Mouse (Mus musculus) C2C12 (cell line): ENCODE measurements around the gene Ccl27a.

Experiments used
- CEBPB ChIP-seq: IDR thresholded peaks from one replicate; pipeline ENCODE4 v1.6.1; 2011; ENCODE audit warnings: low read depth, mild to moderate bottlenecking, control low read depth, moderate library complexity
- CTCF ChIP-seq: IDR thresholded peaks from one replicate; pipeline ENCODE4 v1.5.1; 2011; ENCODE audit not compliant: control insufficient read depth, insufficient read depth, insufficient read length
- FOSL1 ChIP-seq: IDR thresholded peaks from one replicate; pipeline ENCODE4 v1.8.0; 2011; ENCODE audit warnings: mild to moderate bottlenecking, low read length; ENCODE audit not compliant: poor library complexity, insufficient read depth, severe bottlenecking
- USF1 ChIP-seq: IDR thresholded peaks from one replicate; pipeline ENCODE4 v1.6.1; 2011; ENCODE audit warnings: low read depth, mild to moderate bottlenecking, control low read depth, moderate library complexity

- TF ChIP-seq CTCF = no peak
- TF ChIP-seq USF1 = no peak
- no peak for TF ChIP-seq CEBPB
- no peak for TF ChIP-seq FOSL1
Observed at GRCm38 (mm10) chr4:41754797-41755337, 19.2 kb downstream of the Ccl27a start, which contains the start of gene Galt.
